Mouse (Mus musculus) kidney, adult 2 months (tissue): ENCODE measurements around the gene Iqsec3. TPM values are rescaled to one million over a fixed set of nuclear protein-coding genes. Genes with fewer than 3 reads are reported as not detected.

Experiments
- DNase-seq: peaks from one replicate; pipeline ENCODE4 v3.0.0; 2021
- H3K27ac ChIP-seq: fragments of 200-500 bp; 2 replicates; pipeline ENCODE4 v1.5.1; 2012; ENCODE audit warnings: low read depth, low read length, control low read depth, inconsistent platforms; ENCODE audit not compliant: insufficient read depth
- H3K27me3 ChIP-seq: fragments of 200-500 bp; replicated peaks from 2 replicates; pipeline ENCODE4 v1.6.1; 2012; ENCODE audit warnings: mild to moderate bottlenecking, moderate library complexity, low read length, inconsistent platforms; ENCODE audit not compliant: control insufficient read depth, insufficient read depth
- H3K36me3 ChIP-seq: fragments of 200-500 bp; 2 replicates; pipeline ENCODE4 v1.6.1; 2012; ENCODE audit warnings: mild to moderate bottlenecking, moderate library complexity, low read length, inconsistent platforms; ENCODE audit not compliant: control insufficient read depth, insufficient read depth
- H3K4me1 ChIP-seq: fragments of 200-500 bp; 2 replicates; pipeline ENCODE4 v1.6.1; 2011; ENCODE audit warnings: low read length; ENCODE audit not compliant: control insufficient read depth, insufficient read depth
- H3K4me3 ChIP-seq: fragments of 200-500 bp; 2 replicates; pipeline ENCODE4 v1.5.1; 2011; ENCODE audit warnings: mild to moderate bottlenecking, low read depth, low read length, control low read depth; ENCODE audit not compliant: insufficient read depth
- CTCF ChIP-seq: fragments of 200-500 bp; conservative IDR thresholded peaks from 2 replicates; pipeline ENCODE4 v1.5.1; 2011; ENCODE audit warnings: low read depth, mild to moderate bottlenecking, control low read depth, low read length, moderate library complexity, mixed read lengths; ENCODE audit not compliant: insufficient read depth, insufficient read length
- POLR2A ChIP-seq: fragments of 200-500 bp; IDR thresholded peaks from one replicate; pipeline ENCODE4 v1.6.1; 2011; ENCODE audit warnings: low read depth, low read length, control low read depth
- WGBS: fragments of 180-500 bp; shearing (Covaris S2); methylation state at CpG from one replicate; pipeline ENCODE4 v1.1.7; 2018; 5-methylcytosine and 5-hydroxymethylcytosine counted together
- polyA plus RNA-seq: library from polyadenylated mRNA; depleted of rRNA; stranded (reverse); fragments of >200 nt; gene quantifications from 2 replicates; pipeline ENCODE4 v1.2.3, GENCODE M21; 2012

The Iqsec3 gene
- polyA plus RNA-seq, 1 experiment: 0.20 TPM

DNA sequence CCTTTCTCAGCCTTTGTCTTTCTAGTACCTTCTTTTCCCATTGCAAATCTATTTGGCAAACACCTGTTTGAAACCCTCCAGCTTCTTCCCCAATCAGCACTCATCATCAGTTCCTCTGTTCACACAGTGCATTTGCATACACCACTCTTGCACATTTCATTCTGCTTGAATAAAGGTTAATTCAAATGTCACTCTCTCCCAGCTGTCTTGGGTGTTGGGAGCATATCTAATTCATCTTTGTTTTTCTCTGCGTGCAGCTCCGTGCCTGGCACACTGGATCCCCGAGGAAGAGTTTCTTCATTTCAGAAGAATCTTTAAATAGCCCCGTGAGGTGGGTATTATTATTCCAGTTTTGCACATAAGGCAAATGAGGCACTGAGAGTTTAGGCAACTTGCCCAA lies 20.8 kb upstream of the Iqsec3 start:
- TF ChIP-seq CTCF: no peak
- TF ChIP-seq POLR2A: no peak
- Histone ChIP-seq H3K4me3 (no peak overlapping the region), H3K27ac (no peak overlapping the region), H3K4me1 (no peaks in the 10 kb centered on the region), H3K36me3 (no peaks in the 10 kb centered on the region), H3K27me3 (no peaks in the 10 kb centered on the region)
- WGBS: 75% methylated on average over 4 of the region's 4 CpGs
- no peak for DNase-seq

- no peak for DNase-seq
- no peaks in the 10 kb centered on the region for H3K27me3 ChIP-seq
- no peak overlapping the region for H3K27ac ChIP-seq
- H3K36me3 ChIP-seq: no peaks in the 10 kb centered on the region
- TF ChIP-seq POLR2A (no peak), CTCF (no peak)
- WGBS: 76% methylated on average over 5 of the region's 5 CpGs
- no peaks in the 10 kb centered on the region for H3K4me1 ChIP-seq
- no peak overlapping the region for H3K4me3 ChIP-seq
Observed at GRCm38 (mm10) chr6:121491339-121491738, 17.9 kb upstream of the Iqsec3 start.

- no peaks in the 10 kb centered on the region for H3K4me1 ChIP-seq
- WGBS: 38% methylated on average over 5 of the region's 5 CpGs
- H3K27ac ChIP-seq: no peak overlapping the region
- no peaks in the 10 kb centered on the region for H3K36me3 ChIP-seq
- no peak overlapping the region for H3K4me3 ChIP-seq
- TF ChIP-seq POLR2A: no peak
- TF ChIP-seq CTCF: no peak
- 0 out of 2 replicates have a peak, but pooled peaks cover 2% of the 10 kb centered on the region for H3K27me3 ChIP-seq
- DNase-seq: no peak
Observed at GRCm38 (mm10) chr6:121472273-121472672, 1.2 kb downstream of the Iqsec3 start.

DNA sequence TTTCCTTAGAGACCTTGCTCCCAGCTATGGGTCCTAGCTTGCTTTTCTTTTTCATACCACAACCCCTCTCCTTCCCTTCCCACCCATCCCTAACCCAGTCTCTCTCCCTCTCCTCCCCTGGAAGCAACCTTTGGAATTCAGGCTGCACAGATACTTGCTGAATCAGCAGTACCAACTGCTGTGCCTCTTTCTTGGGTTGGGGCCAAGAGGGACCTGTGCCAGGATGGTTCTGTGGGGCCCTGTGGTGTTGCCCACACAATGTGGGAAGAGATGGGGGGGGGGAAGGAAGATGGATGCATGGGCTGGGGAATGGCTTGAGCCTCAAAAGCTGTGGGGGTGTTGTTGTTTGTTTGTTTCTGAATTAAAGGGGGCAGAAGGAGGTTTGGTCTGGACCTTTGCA lies 5.2 kb downstream of the Iqsec3 start:
- H3K36me3 ChIP-seq: no peaks in the 10 kb centered on the region

DNA sequence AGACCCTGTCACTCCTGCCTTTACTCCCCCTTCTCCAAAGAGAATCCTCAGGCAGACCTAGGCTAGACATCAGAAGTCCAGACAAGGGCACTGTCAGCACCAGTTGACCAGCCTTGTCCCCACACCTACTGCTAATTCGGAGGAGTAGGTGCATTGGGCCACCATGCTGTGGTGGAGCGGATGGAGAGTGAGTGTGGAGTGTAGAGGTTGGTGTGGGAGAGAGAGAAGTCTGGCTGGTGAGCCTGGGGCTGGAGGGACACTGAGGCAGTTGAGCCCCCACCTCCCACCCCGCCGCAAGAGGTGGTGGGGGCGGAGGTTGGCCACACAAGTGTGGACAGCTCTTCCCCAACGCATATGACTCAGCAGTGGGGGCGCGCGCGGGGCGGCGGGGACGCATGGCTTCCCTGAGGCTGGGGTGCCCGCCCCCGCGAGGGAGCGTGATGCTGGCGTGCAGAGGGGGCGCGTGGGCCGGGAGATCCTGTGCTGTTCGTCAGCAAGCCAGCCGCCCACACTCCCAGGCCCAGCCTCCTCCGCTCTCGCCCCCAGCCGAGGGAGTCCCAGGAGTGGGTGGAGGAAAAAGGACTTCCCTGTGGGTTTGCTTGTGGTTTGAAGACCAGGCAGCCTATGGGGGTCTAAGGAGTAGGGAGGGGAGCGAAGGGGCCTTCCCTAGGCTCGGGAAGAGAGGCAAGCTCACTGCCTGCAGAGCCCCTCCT lies 10.7 kb downstream of the Iqsec3 start:
- no peak overlapping the region for H3K27ac ChIP-seq
- H3K36me3 ChIP-seq: no peaks in the 10 kb centered on the region
- H3K4me3 ChIP-seq: no peak overlapping the region
- WGBS: 9% methylated on average over 28 of the region's 28 CpGs
- H3K4me1 ChIP-seq: no peaks in the 10 kb centered on the region
- H3K27me3 ChIP-seq: no peaks in the 10 kb centered on the region
- no peak for DNase-seq
- TF ChIP-seq POLR2A: no peak
- TF ChIP-seq CTCF: no peak

More for the DNA sequence above, 5.2 kb downstream of the Iqsec3 start:
- Histone ChIP-seq H3K4me1 (no peaks in the 10 kb centered on the region), H3K4me3 (no peak overlapping the region), H3K27me3 (no peaks in the 10 kb centered on the region), H3K27ac (no peak overlapping the region)
- TF ChIP-seq CTCF (no peak), POLR2A (no peak)
- DNase-seq: peak; percentile 47

DNA sequence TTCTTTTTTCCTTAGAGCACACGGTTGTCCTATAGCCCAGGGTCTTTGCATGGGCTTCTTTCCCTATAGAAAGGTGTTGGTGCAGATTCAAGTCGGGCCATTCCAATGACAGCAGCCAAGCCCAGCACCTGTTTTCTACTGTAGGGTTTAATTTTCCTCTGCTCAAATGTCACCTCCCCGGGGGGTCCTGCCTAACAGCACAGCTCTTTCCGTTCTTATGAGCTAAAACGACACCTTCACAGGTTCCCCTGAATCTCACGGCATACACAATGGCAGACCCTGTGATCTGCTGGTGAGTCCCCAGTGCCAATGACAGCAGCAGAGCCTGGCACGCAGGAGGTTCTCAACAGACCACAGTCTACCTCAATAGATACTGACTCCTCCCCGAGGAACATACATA lies 16.1 kb downstream of the Iqsec3 start:
- Histone ChIP-seq H3K36me3 (no peaks in the 10 kb centered on the region), H3K4me3 (no peak overlapping the region), H3K4me1 (no peaks in the 10 kb centered on the region), H3K27ac (no peak overlapping the region), H3K27me3 (no peaks in the 10 kb centered on the region)
- DNase-seq: no peak
- TF ChIP-seq POLR2A (no peak), CTCF (no peak)
- 42% methylated on average over 8 of the region's 8 CpGs for WGBS

GRCm38 (mm10) chr6:121456651-121457050 lies 16.8 kb downstream of the Iqsec3 start:
- no peak for DNase-seq
- WGBS: 66% methylated on average over 3 of the region's 3 CpGs

More at GRCm38 (mm10) chr6:121456651-121457050, 16.8 kb downstream of the Iqsec3 start:
- TF ChIP-seq CTCF (no peak), POLR2A (no peak)
- H3K27ac ChIP-seq: no peak overlapping the region
- H3K4me1 ChIP-seq: no peaks in the 10 kb centered on the region
- no peaks in the 10 kb centered on the region for H3K36me3 ChIP-seq
- H3K4me3 ChIP-seq: no peak overlapping the region
- no peaks in the 10 kb centered on the region for H3K27me3 ChIP-seq
